Mouse (Mus musculus) Patski (cell line): ENCODE results near the gene Icos. TPM values are rescaled to one million over a fixed set of nuclear protein-coding genes. Genes with fewer than 3 reads are reported as not detected.

ENCODE experiments used
- ATAC-seq: fragments of 100-300 bp; one replicate; pipeline ENCODE4 v1.8.0; 2021
- CTCF ChIA-PET: fragments of 350-600 bp; sonication (Branson Sonifier 250); formaldehyde crosslinking; loops from one replicate; lab custom pipeline; 2022; ENCODE audit warnings: inconsistent platforms; lab: Charles Lee
- POLR2A ChIA-PET: fragments of 350-600 bp; sonication (Branson Sonifier 250); formaldehyde crosslinking; loops from one replicate; lab custom pipeline; 2022; ENCODE audit warnings: antibody characterized with exemption, inconsistent platforms; lab: Charles Lee
- DNase-seq: peaks from one replicate; pipeline ENCODE4 v3.0.0-alpha.2; 2011; ENCODE audit warnings: low read depth, low spot score
- H3K27me3 ChIP-seq: fragments of 371-371 bp; one replicate; pipeline ENCODE4 v1.5.1; 2021
- CTCF ChIP-seq: fragments of 100-300 bp; IDR thresholded peaks from one replicate; pipeline ENCODE4 v1.5.1; 2021
- in situ Hi-C: fragments of 300-500 bp; cut with MboI; formaldehyde crosslinking; loops from 3 replicates; pipeline ENCODE4 v1.11.1; 2018; ENCODE audit warnings: low pct_unique_long_range_greater_than_20kb, mixed read lengths
- polyA plus RNA-seq: library from polyadenylated mRNA; unstranded; gene quantifications from one replicate; pipeline ENCODE4 v1.2.3, GENCODE M21; 2021

Gene Icos
- polyA plus RNA-seq, 1 experiment from 2014 or later, result 0.01 TPM

- ChIA-PET CTCF (no interaction called here), POLR2A (no interaction called here)
- DNase-seq, result no peak
- H3K27me3 ChIP-seq, result no peaks in the 10 kb centered on the region
- no peak for ATAC-seq
- in situ Hi-C loops, result no loop called here
- TF ChIP-seq CTCF, result no peak
Measured at GRCm38 (mm10) chr1:61035270-61035669, 57.5 kb downstream of the Icos start.

- in situ Hi-C loops, result no loop called here
- TF ChIP-seq CTCF, result no peak
- ChIA-PET POLR2A (no interaction called here), CTCF (interaction anchor here (1.4 kb wide), 1 partner anchor 12 kb away, joined by 3 read pairs; no protein-coding TSS in a partner anchor)
- ATAC-seq (peak; percentile 67), DNase-seq (no peak)
- H3K27me3 ChIP-seq, result no peaks in the 10 kb centered on the region
Measured at GRCm38 (mm10) chr1:61038223-61038622, 60.5 kb downstream of the Icos start.

- POLR2A ChIA-PET, result no interaction called here
- CTCF ChIA-PET, result no interaction called here
- no peak for TF ChIP-seq CTCF
- ATAC-seq (no peak), DNase-seq (no peak)
- no peaks in the 10 kb centered on the region for H3K27me3 ChIP-seq
- in situ Hi-C loops, result no loop called here
Measured at GRCm38 (mm10) chr1:61039310-61039709, 61.6 kb downstream of the Icos start.

GRCm38 (mm10) chr1:61040401-61040800, 62.7 kb downstream of the Icos start:
- TF ChIP-seq CTCF, result no peak
- ChIA-PET CTCF (interaction anchor here (1.2 kb wide), 1 partner anchor 10 kb away, joined by 3 read pairs; no protein-coding TSS in a partner anchor), POLR2A (no interaction called here)
- ATAC-seq, result no peak
- no peaks in the 10 kb centered on the region for H3K27me3 ChIP-seq
- DNase-seq, result no peak
- in situ Hi-C loops, result no loop called here

- ATAC-seq (peak; percentile 27), DNase-seq (no peak)
- ChIA-PET POLR2A (no interaction called here), CTCF (no interaction called here)
- no peaks in the 10 kb centered on the region for H3K27me3 ChIP-seq
- in situ Hi-C loops, result no loop called here
- TF ChIP-seq CTCF, result no peak
Measured at GRCm38 (mm10) chr1:61042842-61043241, 65.1 kb downstream of the Icos start.

GRCm38 (mm10) chr1:61046055-61046705, 68.5 kb downstream of the Icos start:
- H3K27me3 ChIP-seq, result no peaks in the 10 kb centered on the region
- DNase-seq (no peak), ATAC-seq (no peak)
- TF ChIP-seq CTCF, result no peak
- ChIA-PET CTCF (no interaction called here), POLR2A (interaction anchor here (0.6 kb wide), 1 partner anchor 1247 kb away, joined by 3 read pairs; no protein-coding TSS in a partner anchor)
- in situ Hi-C loops, result no loop called here

GRCm38 (mm10) chr1:61047336-61047735, 69.6 kb downstream of the Icos start:
- no peak for TF ChIP-seq CTCF
- H3K27me3 ChIP-seq, result no peaks in the 10 kb centered on the region
- DNase-seq (no peak), ATAC-seq (no peak)
- ChIA-PET CTCF (no interaction called here), POLR2A (no interaction called here)
- in situ Hi-C loops, result no loop called here

Other genes starting within 250 kb of the Icos start
- not detected for gene Ctla4, start 90.9 kb upstream of the Icos start, polyA plus RNA-seq